Mouse (Mus musculus) testis, adult 2 months (tissue): Measurements from ENCODE around the gene Nedd9.

Source experiments
- CTCF ChIP-seq: fragments of 200-500 bp; IDR thresholded peaks from 2 replicates; pipeline ENCODE4 v1.5.1; 2012; ENCODE audit warnings: low read depth, mild to moderate bottlenecking, inconsistent platforms, low read length, moderate library complexity; ENCODE audit not compliant: control insufficient read depth, insufficient read depth, insufficient replicate concordance
- POLR2A ChIP-seq: fragments of 200-500 bp; IDR thresholded peaks from 2 replicates; pipeline ENCODE4 v1.6.1; 2012; ENCODE audit warnings: low read depth, mild to moderate bottlenecking, inconsistent platforms, low read length, moderate library complexity; ENCODE audit not compliant: control insufficient read depth

GRCm38 (mm10) chr13:41505594-41505993 is 18.4 kb upstream of the Nedd9 start:
- TF ChIP-seq POLR2A (no peak), CTCF (no peak)
